Mouse (Mus musculus): ENCODE measurements at regions not wholly inside any gene's neighbourhood (a gene's known extent, or its start where the extent isn't known, plus 50 kb on each side); places are given as distances from the start of the nearest gene placed in this dataset.

DNA sequence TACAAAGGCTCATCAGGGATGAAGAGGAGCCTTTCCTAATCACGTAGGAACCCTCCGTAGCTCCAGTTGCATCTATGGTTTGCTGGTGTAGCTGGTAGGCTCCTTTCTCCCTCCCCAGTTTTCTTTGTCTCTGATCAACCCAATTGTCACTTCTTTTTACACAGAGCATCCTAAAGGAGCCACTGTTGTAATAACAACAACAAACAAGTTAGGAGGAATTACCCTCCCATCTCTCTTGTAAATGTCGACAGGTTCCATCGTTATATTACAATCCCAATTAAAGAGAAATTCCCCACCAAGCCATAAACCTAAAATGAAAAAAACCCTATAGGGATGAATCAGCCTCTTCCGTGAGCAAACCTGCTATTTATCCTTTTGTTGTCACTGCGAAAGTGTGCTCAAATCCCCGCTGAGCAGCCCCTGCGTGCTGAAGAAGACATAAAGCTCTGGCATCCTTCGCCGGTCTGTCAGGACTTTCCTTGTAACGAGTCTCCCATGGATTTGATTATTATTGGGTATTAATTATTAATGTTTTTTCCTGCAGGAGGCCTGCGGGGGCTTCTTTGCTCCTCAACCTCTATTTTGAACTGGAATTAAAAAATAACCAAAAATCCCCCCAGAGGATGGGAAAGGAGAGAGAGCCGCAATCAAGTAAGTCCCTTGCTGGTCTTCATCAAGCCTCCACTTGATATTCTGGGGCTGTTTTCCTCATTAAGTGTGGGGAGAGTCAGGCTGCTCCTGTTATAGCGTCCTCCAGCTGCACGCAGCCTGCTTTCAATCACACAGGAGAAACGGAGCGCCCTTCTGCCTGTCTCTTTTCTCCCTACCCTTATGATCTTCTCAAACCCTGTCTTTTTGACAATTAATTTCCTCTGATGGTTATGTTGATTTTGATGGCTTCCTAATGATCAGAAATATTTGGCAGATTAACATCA lies 619.1 kb upstream of the Camk1g start:
- no peak for TF ChIP-seq POLR2A (IDR thresholded peaks at IDR 0.05; ENCODE audit: low read depth, low read length)
- no peak for TF ChIP-seq CTCF (IDR thresholded peaks at IDR 0.05; ENCODE audit: extremely low read depth, insufficient read depth, insufficient read length, insufficient replicate concordance)
- WGBS: 56% methylated on average over 17 of the region's 17 CpGs
- DNase-seq (ENCODE audit: low read depth in 1 of 2, low spot score in 2 of 2): no peak
- Histone ChIP-seq H3K27ac (ENCODE audit: insufficient read depth, low read length) (no peak overlapping the region), H3K4me3 (ENCODE audit: extremely low read depth, insufficient read depth, insufficient read length) (no peak overlapping the region), H3K4me1 (ENCODE audit: control insufficient read depth, insufficient read depth, insufficient read length) (no peaks in the 10 kb centered on the region), H3K36me3 (ENCODE audit: control insufficient read depth, insufficient read depth, low read length) (no peaks in the 10 kb centered on the region), H3K27me3 (ENCODE audit: control insufficient read depth, insufficient read depth, low read length) (no peaks in the 10 kb centered on the region)

DNA sequence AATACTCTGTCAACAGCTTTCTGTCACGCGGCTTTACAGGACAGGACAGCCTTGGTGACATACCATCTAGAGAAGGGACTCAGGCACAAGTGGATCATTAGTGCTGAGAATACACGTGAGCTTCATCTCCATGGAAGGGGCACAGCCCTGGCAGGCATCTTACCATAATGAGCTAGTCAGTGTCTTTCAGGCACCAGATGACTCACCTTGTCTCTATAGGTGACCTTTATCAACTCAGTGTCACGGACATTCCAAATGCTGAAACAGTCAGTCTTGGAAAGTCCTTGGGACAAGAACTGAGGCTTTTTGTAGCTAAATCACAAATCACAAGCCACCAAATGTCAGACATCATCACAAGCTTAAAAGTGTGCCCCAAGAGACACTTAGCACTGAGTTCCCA lies 610.5 kb upstream of the Camk1g start:
- TF ChIP-seq POLR2A (IDR thresholded peaks at IDR 0.05; ENCODE audit: low read depth, low read length) (no peak), CTCF (IDR thresholded peaks at IDR 0.05; ENCODE audit: extremely low read depth, insufficient read depth, insufficient read length, insufficient replicate concordance) (no peak)
- Histone ChIP-seq H3K36me3 (ENCODE audit: control insufficient read depth, insufficient read depth, low read length) (no peaks in the 10 kb centered on the region), H3K4me1 (ENCODE audit: control insufficient read depth, insufficient read depth, insufficient read length) (no peaks in the 10 kb centered on the region), H3K4me3 (ENCODE audit: extremely low read depth, insufficient read depth, insufficient read length) (no peak overlapping the region), H3K27ac (ENCODE audit: insufficient read depth, low read length) (no peak overlapping the region), H3K27me3 (ENCODE audit: control insufficient read depth, insufficient read depth, low read length) (no peaks in the 10 kb centered on the region)
- 90% methylated on average over 4 of the region's 4 CpGs for WGBS
- DNase-seq (ENCODE audit: low read depth in 1 of 2, low spot score in 2 of 2): no peak

DNA sequence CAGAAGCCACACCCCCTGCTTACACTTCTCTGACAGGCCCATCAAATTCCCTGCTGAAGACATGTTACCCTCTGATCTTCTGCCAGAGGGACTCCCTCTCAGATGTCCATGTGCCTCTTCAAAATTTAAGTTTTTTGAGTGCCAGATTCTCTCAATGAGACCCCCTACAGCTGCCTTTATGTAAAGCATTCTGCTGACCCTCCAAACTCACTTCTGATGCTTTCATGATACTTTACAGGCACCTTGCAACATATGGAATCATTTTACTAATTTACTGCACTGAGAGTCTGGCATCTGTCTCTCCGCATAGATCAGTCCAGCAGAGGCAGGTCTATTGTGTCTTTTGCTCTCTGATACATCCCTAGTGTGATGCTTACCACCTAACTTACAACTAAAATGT lies 601.4 kb upstream of the Camk1g start:
- H3K4me1 ChIP-seq (ENCODE audit: control insufficient read depth, insufficient read depth, insufficient read length): no peaks in the 10 kb centered on the region
- no peak overlapping the region for H3K27ac ChIP-seq (ENCODE audit: insufficient read depth, low read length)
- H3K4me3 ChIP-seq (ENCODE audit: extremely low read depth, insufficient read depth, insufficient read length): no peak overlapping the region
- DNase-seq (ENCODE audit: low read depth in 1 of 2, low spot score in 2 of 2): no peak
- 94% methylated on average over 1 of the region's 1 CpGs for WGBS
- TF ChIP-seq CTCF (IDR thresholded peaks at IDR 0.05; ENCODE audit: extremely low read depth, insufficient read depth, insufficient read length, insufficient replicate concordance) (no peak), POLR2A (IDR thresholded peaks at IDR 0.05; ENCODE audit: low read depth, low read length) (no peak)
- H3K36me3 ChIP-seq (ENCODE audit: control insufficient read depth, insufficient read depth, low read length): no peaks in the 10 kb centered on the region
- H3K27me3 ChIP-seq (ENCODE audit: control insufficient read depth, insufficient read depth, low read length): no peaks in the 10 kb centered on the region

DNA sequence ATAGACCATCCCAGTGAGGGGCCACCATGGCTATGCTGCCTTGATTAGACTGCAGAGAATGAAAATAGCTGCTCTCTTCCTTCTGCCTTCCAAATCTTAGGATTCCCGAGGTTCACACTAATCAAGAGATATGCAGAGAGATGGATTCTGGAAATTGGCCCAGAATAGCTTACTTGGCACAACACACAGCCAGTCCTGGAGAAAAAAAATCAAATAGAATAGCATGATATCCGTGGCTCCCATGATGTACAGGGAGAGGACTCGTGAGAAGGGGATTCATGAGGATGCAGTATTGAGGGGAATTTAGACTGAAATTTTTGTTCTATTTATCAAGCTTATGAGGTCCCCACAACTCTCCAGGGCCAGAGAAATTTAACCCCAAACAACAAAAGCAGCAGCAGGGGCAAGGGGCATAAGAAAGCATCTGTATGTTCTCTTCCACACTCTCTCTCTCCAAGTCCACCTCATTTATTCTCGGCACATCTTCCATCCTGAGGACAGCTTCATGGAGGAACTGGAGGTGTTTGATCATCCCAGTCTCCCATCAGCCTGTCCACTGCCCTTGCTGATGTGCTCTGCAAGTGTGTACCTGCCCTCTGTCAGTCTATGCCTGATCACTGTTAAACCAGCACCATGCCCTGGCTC lies 599.3 kb upstream of the Camk1g start:
- H3K4me1 ChIP-seq (ENCODE audit: control insufficient read depth, insufficient read depth, insufficient read length): no peaks in the 10 kb centered on the region
- H3K4me3 ChIP-seq (ENCODE audit: extremely low read depth, insufficient read depth, insufficient read length): no peak overlapping the region
- no peaks in the 10 kb centered on the region for H3K36me3 ChIP-seq (ENCODE audit: control insufficient read depth, insufficient read depth, low read length)
- no peaks in the 10 kb centered on the region for H3K27me3 ChIP-seq (ENCODE audit: control insufficient read depth, insufficient read depth, low read length)
- WGBS: 78% methylated on average over 4 of the region's 4 CpGs
- DNase-seq (ENCODE audit: low read depth in 1 of 2, low spot score in 2 of 2): no peak
- H3K27ac ChIP-seq (ENCODE audit: insufficient read depth, low read length): no peak overlapping the region
- no peak for TF ChIP-seq POLR2A (IDR thresholded peaks at IDR 0.05; ENCODE audit: low read depth, low read length)
- no peak for TF ChIP-seq CTCF (IDR thresholded peaks at IDR 0.05; ENCODE audit: extremely low read depth, insufficient read depth, insufficient read length, insufficient replicate concordance)

DNA sequence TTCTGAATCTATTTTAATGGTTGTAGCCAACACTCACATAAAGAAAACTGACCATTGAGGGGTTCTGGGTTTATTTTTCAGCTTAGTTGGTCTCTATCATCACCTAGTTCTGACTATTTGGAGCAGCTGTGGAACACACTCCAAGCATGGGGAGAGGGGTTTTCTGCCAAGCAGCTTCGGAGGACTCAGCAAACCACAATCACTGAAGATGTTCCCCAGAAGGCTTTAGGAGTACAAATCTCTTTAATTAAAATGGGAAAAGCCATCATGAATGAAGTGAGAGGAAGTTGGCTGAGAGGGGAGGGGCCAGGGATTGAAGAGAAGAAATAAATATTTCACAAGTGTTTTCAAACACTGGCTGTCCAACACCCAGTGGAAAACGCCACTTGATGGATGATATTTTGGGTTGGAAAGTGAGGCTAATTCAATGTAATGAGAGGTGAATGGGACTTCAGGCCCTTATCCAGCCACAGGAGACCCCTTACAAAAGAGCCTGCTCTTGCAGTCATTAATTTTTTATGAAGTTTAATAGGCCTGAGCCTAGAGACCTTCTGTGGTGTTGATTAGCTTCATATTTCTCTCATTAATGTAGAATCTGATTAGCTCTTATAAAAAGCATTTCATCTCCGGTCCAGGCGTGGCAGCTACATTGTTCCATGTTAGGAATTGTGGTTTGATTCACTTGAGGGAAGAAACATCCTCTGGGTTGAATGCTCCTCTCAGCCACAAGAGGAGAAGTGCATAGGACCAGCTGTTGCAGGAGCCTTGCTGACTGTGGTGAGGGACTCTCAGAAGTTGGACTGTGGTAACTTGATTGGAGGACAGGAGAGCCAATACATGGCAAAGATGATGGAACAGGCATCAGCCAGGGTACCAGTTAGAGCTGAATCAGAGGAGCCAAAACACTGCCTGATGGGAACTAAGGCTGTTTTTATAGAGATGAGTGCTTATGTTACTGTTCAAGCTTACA lies 598.1 kb upstream of the Camk1g start:
- DNase-seq (ENCODE audit: low read depth in 1 of 2, low spot score in 2 of 2): no peak
- no peak for TF ChIP-seq POLR2A (IDR thresholded peaks at IDR 0.05; ENCODE audit: low read depth, low read length)
- H3K36me3 ChIP-seq (ENCODE audit: control insufficient read depth, insufficient read depth, low read length): no peaks in the 10 kb centered on the region
- H3K27ac ChIP-seq (ENCODE audit: insufficient read depth, low read length): no peak overlapping the region
- H3K4me3 ChIP-seq (ENCODE audit: extremely low read depth, insufficient read depth, insufficient read length): no peak overlapping the region
- H3K4me1 ChIP-seq (ENCODE audit: control insufficient read depth, insufficient read depth, insufficient read length): no peaks in the 10 kb centered on the region
- WGBS: 77% methylated on average over 4 of the region's 4 CpGs
- H3K27me3 ChIP-seq (ENCODE audit: control insufficient read depth, insufficient read depth, low read length): no peaks in the 10 kb centered on the region

DNA sequence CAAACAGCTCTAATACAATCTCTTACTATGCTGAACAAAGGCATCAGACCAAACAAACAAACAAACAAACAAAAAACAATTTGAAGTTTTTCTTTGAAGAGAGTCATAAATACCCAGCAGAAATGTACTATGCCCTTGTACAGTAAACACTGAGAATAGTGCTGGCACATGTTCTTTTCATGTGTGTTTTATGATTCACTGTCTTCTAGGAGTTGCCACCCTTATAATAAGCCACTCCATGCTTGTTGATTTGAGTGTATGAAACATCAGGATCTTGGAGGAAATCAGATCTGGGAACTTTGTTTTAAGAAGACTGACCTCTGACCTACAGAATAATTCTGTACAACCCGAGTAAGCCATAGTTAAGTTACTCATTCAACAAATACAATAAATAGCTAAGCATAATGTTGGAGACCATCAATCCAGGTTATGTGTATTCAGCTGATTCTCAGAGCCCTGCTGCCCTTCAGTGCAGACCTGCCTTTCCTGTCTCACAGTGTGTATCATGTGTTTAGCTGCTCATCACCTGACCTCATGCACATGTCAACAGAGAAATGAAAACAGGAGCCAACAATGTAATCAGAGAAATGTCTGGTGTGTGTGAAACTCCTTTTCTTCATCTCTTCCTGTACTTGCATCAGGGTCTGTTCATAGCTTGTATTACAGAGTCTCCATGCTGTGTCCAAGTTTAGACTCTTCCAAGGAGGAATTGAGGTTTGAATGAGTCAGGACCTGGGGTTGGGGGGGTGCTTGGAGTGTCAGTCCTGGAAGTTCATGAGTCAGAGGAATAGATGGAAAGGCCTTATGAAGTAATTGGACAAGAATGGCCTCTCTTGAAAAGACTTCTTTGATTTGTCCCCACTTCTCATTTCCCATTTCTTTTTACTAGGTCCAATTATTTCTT lies 596.8 kb upstream of the Camk1g start:
- H3K36me3 ChIP-seq (ENCODE audit: control insufficient read depth, insufficient read depth, low read length): no peaks in the 10 kb centered on the region
- H3K27ac ChIP-seq (ENCODE audit: insufficient read depth, low read length): no peak overlapping the region
- H3K27me3 ChIP-seq (ENCODE audit: control insufficient read depth, insufficient read depth, low read length): no peaks in the 10 kb centered on the region
- no peak overlapping the region for H3K4me3 ChIP-seq (ENCODE audit: extremely low read depth, insufficient read depth, insufficient read length)
- TF ChIP-seq POLR2A (IDR thresholded peaks at IDR 0.05; ENCODE audit: low read depth, low read length): no peak
- TF ChIP-seq CTCF (IDR thresholded peaks at IDR 0.05; ENCODE audit: extremely low read depth, insufficient read depth, insufficient read length, insufficient replicate concordance): no peak
- H3K4me1 ChIP-seq (ENCODE audit: control insufficient read depth, insufficient read depth, insufficient read length): no peaks in the 10 kb centered on the region
- 57% methylated on average over 1 of the region's 1 CpGs for WGBS
- no peak for DNase-seq (ENCODE audit: low read depth in 1 of 2, low spot score in 2 of 2)
